Mouse (Mus musculus) cerebellum, postnatal 36 days (tissue): ENCODE data around the gene Zscan10.

Experiments
- DNase-seq, 2 experiments: peaks; one replicate each; pipeline ENCODE4 v3.0.0; 2021 to 2022; ENCODE audit warnings: mixed read lengths in 2 of 2

Gene Zscan10

GRCm38 (mm10) chr17:23654001-23654400 is 53.3 kb downstream of the Zscan10 start:
- no peak for DNase-seq

- DNase-seq = no peak
These were observed 53.8 kb downstream of the Zscan10 start for GRCm38 (mm10) chr17:23654410-23654809.

GRCm38 (mm10) chr17:23658450-23658849 is 57.8 kb downstream of the Zscan10 start:
- DNase-seq = no peak

DNA sequence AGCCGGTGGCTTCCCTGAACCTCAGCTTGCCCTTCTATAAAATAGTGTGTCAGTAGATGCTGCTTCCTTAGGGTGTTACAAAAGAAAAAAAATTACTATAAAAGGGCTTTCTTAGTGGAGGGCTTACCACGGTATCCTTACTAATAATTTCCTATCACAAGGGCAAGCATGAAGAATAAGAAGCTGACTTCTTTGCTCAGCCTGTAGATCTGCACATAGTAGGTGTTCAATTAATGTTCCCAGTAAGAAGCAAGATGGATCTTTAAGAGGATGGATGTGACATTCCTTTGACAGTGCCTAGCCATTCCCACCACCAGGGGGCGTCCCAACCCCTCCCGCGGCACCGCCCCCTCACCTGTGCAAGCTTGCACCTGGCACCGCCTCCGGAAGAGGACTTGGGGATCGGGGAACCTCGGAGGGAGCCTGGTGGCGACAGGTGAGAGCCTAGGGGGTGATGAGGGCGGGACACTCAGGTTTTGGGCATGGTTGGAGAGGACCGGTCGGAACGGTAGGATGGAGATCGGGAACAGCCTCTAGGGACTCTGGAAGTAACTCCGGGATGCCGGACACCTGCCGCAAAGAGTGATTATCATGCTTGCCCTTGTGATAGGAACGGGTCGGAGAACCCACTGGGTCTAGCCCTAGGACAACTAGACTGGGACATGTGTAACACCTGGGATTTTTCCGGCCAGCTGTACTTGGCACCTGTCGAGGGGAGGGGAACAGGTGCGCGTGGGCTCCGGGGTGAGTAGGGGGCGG is 59.6 kb downstream of the Zscan10 start, which contains the start of gene Bicdl2:
Bicdl2 (plus strand) TSS at position 390 of the 759 bp plus-strand sequence.
- peak; percentile 56 to 66 for DNase-seq
